Mouse (Mus musculus) myocyte (in vitro differentiated cells): ENCODE data around the gene Cep95.

Experiments
- MAX ChIP-seq: IDR thresholded peaks from one replicate; pipeline ENCODE4 v1.6.1; 2011; ENCODE audit warnings: low read depth, mild to moderate bottlenecking, control low read depth
- MYOD1 ChIP-seq, 3 experiments: IDR thresholded peaks; one replicate each; pipeline ENCODE4 v1.6.1; 2011; ENCODE audit warnings: control low read depth in 2 of 3, low read depth in 2 of 3, mild to moderate bottlenecking in 2 of 3, moderate library complexity in 1 of 3; ENCODE audit not compliant: insufficient read length in 2 of 3, control insufficient read depth in 1 of 3
- MYOG ChIP-seq, 3 experiments: IDR thresholded peaks; one replicate each; pipeline ENCODE4 v1.6.1; 2011; ENCODE audit warnings: control low read depth in 2 of 3, low read depth in 2 of 3, mild to moderate bottlenecking in 2 of 3; ENCODE audit not compliant: insufficient read length in 2 of 3, control insufficient read depth in 1 of 3, insufficient read depth in 1 of 3
- POLR2A ChIP-seq: IDR thresholded peaks from one replicate; pipeline ENCODE4 v1.6.1; 2011; ENCODE audit warnings: low read depth, mild to moderate bottlenecking, control low read depth, moderate library complexity; ENCODE audit not compliant: insufficient read length
- SRF ChIP-seq: IDR thresholded peaks from one replicate; pipeline ENCODE4 v1.6.1; 2011; ENCODE audit warnings: low read depth; ENCODE audit not compliant: control insufficient read depth, insufficient read length
- USF1 ChIP-seq: IDR thresholded peaks from one replicate; pipeline ENCODE4 v1.6.1; 2011; ENCODE audit warnings: low read depth, mild to moderate bottlenecking, control low read depth, moderate library complexity

DNA sequence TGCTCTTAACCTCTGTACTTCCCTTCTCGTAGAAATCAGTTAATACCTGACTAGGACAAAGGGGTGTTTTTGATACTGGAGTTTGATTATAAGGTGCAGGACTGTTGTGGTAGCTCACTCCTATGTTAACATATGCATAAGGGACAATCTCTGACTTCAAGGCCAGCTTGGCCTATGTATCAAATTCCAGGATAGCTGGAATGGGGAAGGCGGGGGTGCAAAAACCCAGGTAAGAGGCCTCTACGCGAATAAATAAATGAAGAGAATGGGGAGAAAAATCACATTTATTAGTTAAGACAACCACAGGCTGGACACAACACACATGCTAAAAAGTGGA is 9.0 kb upstream of the Cep95 start:
- TF ChIP-seq USF1 (no peak), MYOD1 (IDR thresholded peaks at IDR 0.05; ENCODE audit: control insufficient read depth in 1 of 3, insufficient read length in 2 of 3, low read depth in 2 of 3) (no peak), MYOG (IDR thresholded peaks at IDR 0.05; ENCODE audit: control insufficient read depth in 1 of 3, insufficient read depth in 1 of 3, insufficient read length in 2 of 3, low read depth in 2 of 3) (no peak), POLR2A (no peak), MAX (no peak), SRF (no peak)
